Mouse (Mus musculus): ENCODE results near the gene Plscr2. TPM values are rescaled to one million over a fixed set of nuclear protein-coding genes. Genes with fewer than 3 reads are reported as not detected.

Plscr2 gene
- 4.0 and 5.3 TPM in 2 replicates for polyA plus RNA-seq (2012; rRNA removed)

GRCm38 (mm10) chr9:92275486-92276207 lies at the start of gene Plscr2:
TSS of gene Plscr2 (plus strand) at chr9:92275602.

GRCm38 (mm10) chr9:92249447-92249852 lies 26.0 kb upstream of the Plscr2 start, which contains the start of gene Plscr1:
TSS of gene Plscr1 (plus strand) at chr9:92249750.

GRCm38 (mm10) chr9:92309077-92309476 lies 33.7 kb downstream of the Plscr2 start, which contains the start of gene 1700057G04Rik:
TSS of gene 1700057G04Rik (plus strand) at chr9:92309377.

Other genes starting within 250 kb of the Plscr2 start
- not detected in 2 replicates for gene Plscr5, start 82.7 kb upstream of the Plscr2 start, polyA plus RNA-seq (2012; rRNA removed)
- 9.3 and 10.4 TPM in 2 replicates for gene Plscr1, start 25.9 kb upstream of the Plscr2 start, polyA plus RNA-seq (2012; rRNA removed)
- not detected in 2 replicates for gene 1700057G04Rik, start 33.8 kb downstream of the Plscr2 start, polyA plus RNA-seq (2012; rRNA removed)
- gene Plscr4, start 181.8 kb downstream of the Plscr2 start, polyA plus RNA-seq (2012; rRNA removed) = 13.3 and 14.3 TPM in 2 replicates

Measured in ovary, adult 2 months (tissue).